Mouse (Mus musculus) kidney, adult 2 months (tissue): ENCODE data around the gene Gabrd.

Experiments
- CTCF ChIP-seq: fragments of 200-500 bp; conservative IDR thresholded peaks from 2 replicates; pipeline ENCODE4 v1.5.1; 2011; ENCODE audit warnings: low read depth, mild to moderate bottlenecking, control low read depth, low read length, moderate library complexity, mixed read lengths; ENCODE audit not compliant: insufficient read depth, insufficient read length
- POLR2A ChIP-seq: fragments of 200-500 bp; IDR thresholded peaks from one replicate; pipeline ENCODE4 v1.6.1; 2011; ENCODE audit warnings: low read depth, low read length, control low read depth

GRCm38 (mm10) chr4:155398222-155398540, 269 bp upstream of the Gabrd start:
- no peak for TF ChIP-seq CTCF
- no peak for TF ChIP-seq POLR2A
